Mouse (Mus musculus) spleen, adult 2 months (tissue): Measurements from ENCODE around the gene Ccdc157.

Experiments
- CTCF ChIP-seq: fragments of 200-500 bp; IDR thresholded peaks from 2 replicates; pipeline ENCODE4 v1.5.1; 2011; ENCODE audit warnings: mild to moderate bottlenecking, inconsistent platforms; ENCODE audit not compliant: insufficient read depth, insufficient read length, insufficient replicate concordance; ENCODE audit errors: extremely low read depth
- POLR2A ChIP-seq: fragments of 200-500 bp; IDR thresholded peaks from 2 replicates; pipeline ENCODE4 v1.6.1; 2011; ENCODE audit warnings: low read depth, low read length, inconsistent platforms

- TF ChIP-seq CTCF, result no peak
- no peak for TF ChIP-seq POLR2A
Measured at GRCm38 (mm10) chr11:4177716-4178115, 17.6 kb upstream of the Ccdc157 start.
